Comparison of ENCODE assay signal across 7 mouse cellular contexts in the genomic region with DNA sequence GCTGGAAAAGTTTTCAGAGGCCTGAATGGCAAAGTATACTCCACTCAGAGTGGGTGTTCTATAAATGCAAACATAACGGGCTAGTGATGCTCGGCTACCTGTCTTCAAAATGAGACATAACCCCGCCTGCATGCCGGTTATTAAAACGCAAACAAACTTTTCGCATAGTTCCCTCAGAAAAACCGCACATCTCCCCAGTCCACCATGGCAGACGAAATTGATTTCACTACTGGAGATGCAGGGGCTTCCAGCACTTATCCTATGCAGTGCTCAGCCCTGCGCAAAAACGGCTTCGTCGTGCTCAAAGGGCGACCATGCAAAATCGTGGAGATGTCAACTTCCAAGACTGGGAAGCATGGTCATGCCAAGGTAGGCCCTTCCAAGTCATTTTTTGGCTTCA. TPM values are rescaled to one million over a fixed set of nuclear protein-coding genes. Genes with fewer than 3 reads are reported as not detected.
DNase-seq lines count a peak whose midpoint lies in the region; ATAC-seq and TF ChIP-seq lines count a peak whose summit lies in the region.

No protein-coding gene starts in this region.

- H3K4me1 ChIP-seq in lung, postnatal 0 days (ENCODE audit: insufficient read depth, low read depth, low read length), result 0 out of 2 replicates have a peak, but pooled peaks cover 4% of the 10 kb centered on the region
- peaks cover 16% of the 10 kb centered on the region for H3K4me1 ChIP-seq in forebrain, embryonic 10.5 days
- H3K4me1 ChIP-seq in limb, embryonic 14.5 days (ENCODE audit: control insufficient read depth, insufficient read depth, low read length), result peaks cover 6% of the 10 kb centered on the region; the same call in 1 of the 2 replicates
- peaks cover 12% of the 10 kb centered on the region; the same call in 1 of the 2 replicates for H3K4me1 ChIP-seq in stomach, embryonic 15.5 days

- no peak for TF ChIP-seq EP300 in lung, postnatal 0 days (IDR thresholded peaks at IDR 0.05)

- TF ChIP-seq POLR2A in limb, embryonic 14.5 days (IDR thresholded peaks at IDR 0.05; ENCODE audit: borderline replicate concordance, extremely low read depth, insufficient read depth, insufficient read length), result no peak

- no peaks in the 10 kb centered on the region for H3K27me3 ChIP-seq in lung, postnatal 0 days (replicated peaks; ENCODE audit: insufficient read depth, low read length)
- peaks cover 31% of the 10 kb centered on the region for H3K27me3 ChIP-seq in forebrain, embryonic 10.5 days (ENCODE audit: poor library complexity, severe bottlenecking)
- H3K27me3 ChIP-seq in limb, embryonic 14.5 days (ENCODE audit: control insufficient read depth, insufficient read depth, low read length), result no peaks in the 10 kb centered on the region
- H3K27me3 ChIP-seq in stomach, embryonic 15.5 days (replicated peaks), result no peaks in the 10 kb centered on the region

- no peaks in the 10 kb centered on the region for H3K36me3 ChIP-seq in lung, postnatal 0 days (ENCODE audit: insufficient read depth, low read length)
- H3K36me3 ChIP-seq in forebrain, embryonic 10.5 days (replicated peaks), result 0 out of 2 replicates have a peak, but pooled peaks cover 5% of the 10 kb centered on the region
- H3K36me3 ChIP-seq in limb, embryonic 14.5 days (ENCODE audit: control insufficient read depth, insufficient read depth, low read length), result no peaks in the 10 kb centered on the region; the same call in 1 of the 2 replicates
- H3K36me3 ChIP-seq in stomach, embryonic 15.5 days, result no peaks in the 10 kb centered on the region

- no peaks in the 10 kb centered on the region for H3K9me3 ChIP-seq in lung, postnatal 0 days (ENCODE audit: low read length)
- H3K9me3 ChIP-seq in forebrain, embryonic 10.5 days, result peaks cover 8% of the 10 kb centered on the region; the same call in 1 of the 2 replicates
- H3K9me3 ChIP-seq in limb, embryonic 14.5 days (ENCODE audit: control insufficient read depth, low read length), result no peaks in the 10 kb centered on the region
- no peaks in the 10 kb centered on the region for H3K9me3 ChIP-seq in stomach, embryonic 15.5 days

- no peak for ATAC-seq in lung, postnatal 0 days
- no peak for ATAC-seq in limb, embryonic 14.5 days (ENCODE audit: low FRiP score, low read depth)
- no peak for ATAC-seq in stomach, embryonic 15.5 days (ENCODE audit: insufficient read depth, low FRiP score, low read depth)

- 20% methylated on average over 14 of the region's 14 CpGs for WGBS in lung, postnatal 0 days
- WGBS in forebrain, embryonic 10.5 days, result 21% methylated on average over 14 of the region's 14 CpGs
- 18% methylated on average over 14 of the region's 14 CpGs for WGBS in limb, embryonic 14.5 days
- WGBS in stomach, embryonic 15.5 days, result 21% methylated on average over 14 of the region's 14 CpGs

- peak overlapping the region; percentile 51; the same call in 1 of the 2 replicates for H3K9ac ChIP-seq in lung, postnatal 0 days (replicated peaks; ENCODE audit: low read depth)
- H3K9ac ChIP-seq in limb, embryonic 14.5 days (ENCODE audit: low read depth, low read length, severe bottlenecking), result peak overlapping the region; percentile 77
- H3K9ac ChIP-seq in stomach, embryonic 15.5 days, result peak overlapping the region; percentile 30; the same call in 1 of the 2 replicates

- DNase-seq in lung, postnatal 0 days (ENCODE audit: low spot score), result no peak
- no peak for DNase-seq in lung, postnatal 36 days
- no peak for DNase-seq in forebrain, embryonic 10.5 days (ENCODE audit: extremely low spot score, low spot score)
- DNase-seq in limb, embryonic 14.5 days (ENCODE audit: low spot score), result no peak
- no peak for DNase-seq in spleen, postnatal 36 days (ENCODE audit: low spot score in 2 of 2)
- no peak for DNase-seq in spleen, postnatal 14 days (ENCODE audit: low spot score in 2 of 2)

- TF ChIP-seq CTCF in lung, postnatal 0 days (IDR thresholded peaks at IDR 0.05), result no peak

- H3K4me2 ChIP-seq in lung, postnatal 0 days (replicated peaks; ENCODE audit: low read depth, low read length), result peak overlapping the region; percentile 99
- H3K4me2 ChIP-seq in limb, embryonic 14.5 days (replicated peaks; ENCODE audit: low read depth, low read length, severe bottlenecking), result peak overlapping the region; percentile 96
- H3K4me2 ChIP-seq in stomach, embryonic 15.5 days, result peak overlapping the region; percentile 98

- no peak overlapping the region for H3K27ac ChIP-seq in lung, postnatal 0 days (ENCODE audit: low read length)
- peak overlapping the region; percentile 83 for H3K27ac ChIP-seq in forebrain, embryonic 10.5 days
- no peak overlapping the region for H3K27ac ChIP-seq in limb, embryonic 14.5 days (replicated peaks; ENCODE audit: low read depth, low read length)
- H3K27ac ChIP-seq in stomach, embryonic 15.5 days, result no peak overlapping the region

- peak overlapping the region; percentile 56 for H3K4me3 ChIP-seq in lung, postnatal 0 days (ENCODE audit: low read depth, low read length)
- peak overlapping the region; percentile 83 for H3K4me3 ChIP-seq in forebrain, embryonic 10.5 days
- peak overlapping the region; percentile 81 for H3K4me3 ChIP-seq in limb, embryonic 14.5 days (replicated peaks; ENCODE audit: low read length)
- peak overlapping the region; percentile 77 for H3K4me3 ChIP-seq in stomach, embryonic 15.5 days (replicated peaks)

RNA-seq across cellular contexts. Expression of gene Eif5a2, which starts 0.8 kb away (rescaled TPM):
- polyA plus RNA-seq in lung, postnatal 0 days (2015; fragmentation: Nextera tagmentation; extraction: Ambion mirVana), result 4.7 and 6.2 TPM in 2 replicates
- 15.4 and 15.5 TPM in 2 replicates for polyA plus RNA-seq in forebrain, embryonic 10.5 days (2016; fragmentation: Nextera tagmentation; extraction: Ambion mirVana)
- polyA plus RNA-seq in limb, embryonic 14.5 days (2012; rRNA removed), result 7.2 and 7.8 TPM in 2 replicates
- polyA plus RNA-seq in limb, embryonic 14.5 days (2014; fragmentation: Nextera tagmentation; extraction: Ambion mirVana), result 9.6 and 9.9 TPM in 2 replicates
- 4.3 and 4.7 TPM in 2 replicates for polyA plus RNA-seq in stomach, embryonic 15.5 days (2015; fragmentation: Nextera tagmentation; extraction: Ambion mirVana)

RNA-seq across cellular contexts. Expression of gene Rpl22l1, which starts 23.4 kb away (rescaled TPM):
- polyA plus RNA-seq in lung, postnatal 0 days (2015; fragmentation: Nextera tagmentation; extraction: Ambion mirVana), result 279 and 306 TPM in 2 replicates
- 338 and 348 TPM in 2 replicates for polyA plus RNA-seq in forebrain, embryonic 10.5 days (2016; fragmentation: Nextera tagmentation; extraction: Ambion mirVana)
- polyA plus RNA-seq in limb, embryonic 14.5 days (2012; rRNA removed), result 183 and 322 TPM in 2 replicates
- polyA plus RNA-seq in limb, embryonic 14.5 days (2014; fragmentation: Nextera tagmentation; extraction: Ambion mirVana), result 456 and 519 TPM in 2 replicates
- 439 and 456 TPM in 2 replicates for polyA plus RNA-seq in stomach, embryonic 15.5 days (2015; fragmentation: Nextera tagmentation; extraction: Ambion mirVana)
